Mouse (Mus musculus) heart, adult 9 months (tissue): ENCODE data around the gene Mrps36.
A peak's percentile ranks its signal among the peaks of the same experiment; 100 is the strongest.
"Not testable (repeated sequence)": the region's sequence is repeated elsewhere in the genome, so short reads cannot be mapped to it uniquely, and the experiment has no call there.

ENCODE experiments used
- DNase-seq, 2 experiments: peaks; one replicate each; pipeline ENCODE4 v3.0.0; 2022; ENCODE audit warnings: low spot score in 2 of 2

Mrps36 gene

DNA sequence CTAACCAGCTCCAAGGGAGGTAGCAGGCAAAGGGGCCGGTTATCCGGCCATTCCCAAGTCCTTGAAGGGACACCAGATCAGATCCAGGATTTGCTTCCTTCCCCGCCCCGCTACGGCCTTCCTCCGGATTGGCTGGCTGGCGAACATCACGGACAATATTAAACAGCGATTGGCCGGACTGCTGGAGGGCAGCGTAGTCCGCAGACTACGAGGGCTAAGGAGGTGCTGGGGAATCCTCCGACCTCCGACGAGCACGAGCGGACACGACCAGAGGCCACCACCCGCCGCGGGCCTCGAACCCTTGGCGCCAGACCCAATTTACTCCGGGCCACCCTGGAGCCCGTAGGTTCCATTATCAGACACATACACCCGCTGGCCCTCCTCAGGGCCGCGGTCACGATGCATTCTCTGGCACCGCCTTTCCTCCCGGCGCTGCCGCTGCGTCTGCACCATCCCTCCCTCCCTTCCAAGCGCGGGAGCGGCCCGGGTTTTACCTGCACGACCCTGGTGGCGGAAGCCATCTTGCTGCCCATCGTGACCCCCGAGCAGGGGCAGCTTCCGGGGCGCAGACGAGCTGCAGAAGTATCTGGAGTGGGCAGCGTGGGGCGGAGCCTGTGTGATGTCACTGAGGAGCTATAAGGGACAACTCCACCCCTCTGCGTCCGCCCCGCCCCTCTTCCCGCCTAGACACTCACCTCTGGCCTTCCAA is at the start of gene Mrps36:
Mrps36 (minus strand) TSS at position 624 of the 709 bp plus-strand sequence.
- DNase-seq = peak; percentile 94 to 96

GRCm38 (mm10) chr13:100789083-100789482 is 44.6 kb upstream of the Mrps36 start:
- DNase-seq = no peak

DNA sequence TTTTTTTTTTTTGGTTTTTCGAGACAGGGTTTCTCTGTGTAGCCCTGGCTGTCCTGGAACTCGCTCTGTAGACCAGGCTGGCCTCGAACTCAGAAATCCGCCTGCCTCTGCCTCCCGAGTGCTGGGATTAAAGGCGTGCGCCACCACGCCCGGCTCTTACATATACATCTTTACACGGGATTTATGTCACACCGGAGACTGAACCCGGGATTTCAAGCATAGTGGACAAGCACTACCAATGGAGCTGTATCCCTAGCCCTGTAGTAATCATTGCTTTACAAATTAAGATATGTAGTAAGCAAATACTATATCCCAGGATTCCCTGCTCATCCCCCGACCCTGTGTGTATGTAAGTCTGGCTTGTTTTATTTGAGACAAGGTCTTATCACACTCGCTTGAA is 43.6 kb upstream of the Mrps36 start:
- not testable (repeated sequence) for DNase-seq

DNA sequence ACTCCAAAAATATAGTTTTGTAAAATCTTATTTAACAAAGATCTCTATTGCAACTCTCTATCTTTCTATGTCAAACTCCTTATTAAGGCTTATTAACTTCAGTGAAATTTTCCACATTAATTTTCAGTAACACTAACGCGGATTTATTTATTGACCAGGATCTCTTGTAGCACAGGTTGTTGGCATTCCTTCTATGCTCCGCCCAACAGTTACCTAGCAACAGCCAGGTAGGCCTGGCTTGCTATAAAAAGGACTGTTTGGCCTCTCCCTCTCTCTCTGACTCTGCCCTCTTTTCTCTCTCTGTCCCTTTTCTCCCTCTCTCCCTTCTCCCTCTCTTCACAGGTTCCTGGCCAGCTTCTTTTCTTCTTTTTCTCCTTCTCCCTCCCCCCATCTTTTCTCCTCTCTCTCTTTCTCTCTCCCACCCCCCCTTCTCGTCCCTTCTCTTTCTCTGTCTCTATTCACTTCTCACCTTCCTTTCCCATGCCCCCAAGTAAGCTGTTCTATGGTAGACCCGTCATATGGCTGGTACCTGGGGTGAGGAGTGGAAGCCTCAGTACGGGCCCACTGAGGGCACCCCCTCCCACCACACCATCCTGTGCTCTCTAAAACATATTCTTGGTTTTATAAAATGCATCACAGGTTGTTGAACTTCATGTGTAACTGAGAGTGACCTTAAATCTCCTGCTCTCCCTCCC is 43.0 kb upstream of the Mrps36 start:
- DNase-seq = no peak

- DNase-seq = peak; percentile 86 to 87
Observed at GRCm38 (mm10) chr13:100786414-100786867, 42.0 kb upstream of the Mrps36 start, which contains the start of gene Ccnb1. Gene Ccnb1, minus strand, starts transcription at chr13:100786570.

DNA sequence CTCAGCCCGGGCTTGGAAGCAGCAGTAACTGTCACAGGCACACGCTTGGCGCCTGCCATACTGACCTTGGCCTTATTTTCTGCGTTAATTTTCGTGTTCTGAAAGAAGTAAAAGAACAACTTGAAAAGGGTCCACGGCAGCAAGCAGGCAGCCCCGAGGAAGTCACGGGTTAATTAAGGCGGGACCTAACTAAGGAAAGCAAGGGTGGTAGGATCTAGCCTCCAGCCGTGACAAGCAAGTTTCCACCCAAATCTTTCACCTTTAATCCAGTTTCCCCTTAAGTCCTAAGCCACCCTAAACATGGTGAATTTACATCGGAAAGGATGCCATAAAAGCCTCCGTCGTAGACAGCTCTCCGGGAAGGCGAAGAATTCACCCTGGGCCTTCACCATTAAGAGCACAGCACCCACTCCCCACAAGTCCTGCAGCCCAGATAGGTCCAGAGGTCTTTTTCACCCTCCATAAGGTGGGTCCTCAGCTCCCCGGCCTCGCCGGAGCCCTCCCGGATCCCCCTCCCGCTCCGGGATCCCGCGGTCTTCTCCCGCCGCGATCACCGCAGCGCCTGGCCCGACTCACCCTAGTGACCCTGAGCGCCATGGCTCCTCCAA is 41.5 kb upstream of the Mrps36 start:
- no peak for DNase-seq

GRCm38 (mm10) chr13:100777491-100777890 is 33.0 kb upstream of the Mrps36 start:
- DNase-seq = no peak

DNA sequence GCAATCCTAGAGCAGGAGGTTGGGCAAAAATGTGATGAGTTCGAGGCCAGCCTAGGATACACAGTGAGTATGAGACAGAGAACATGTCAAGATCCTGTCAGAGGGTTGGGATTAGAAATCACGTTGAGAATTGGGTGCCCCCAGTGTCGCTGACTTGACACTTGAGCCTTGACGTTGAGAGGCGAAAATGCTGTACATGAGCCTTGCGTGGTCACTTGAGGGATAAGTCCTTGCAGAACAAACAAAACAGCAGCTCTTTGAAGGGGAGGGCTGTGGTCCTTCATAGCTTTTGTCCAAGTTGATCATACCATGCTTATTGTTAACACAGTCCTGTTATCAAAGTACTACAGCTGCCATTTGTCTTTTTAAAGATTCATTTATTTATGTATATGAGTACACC is 32.3 kb upstream of the Mrps36 start:
- no peak for DNase-seq

- no peak for DNase-seq
Observed at GRCm38 (mm10) chr13:100776056-100776419, 31.6 kb upstream of the Mrps36 start.

- DNase-seq = peak; percentile 73 to 77
Observed at GRCm38 (mm10) chr13:100775252-100776055, 31.0 kb upstream of the Mrps36 start, which contains the start of gene Cenph. Gene Cenph, minus strand, starts transcription at chr13:100775899.

DNA sequence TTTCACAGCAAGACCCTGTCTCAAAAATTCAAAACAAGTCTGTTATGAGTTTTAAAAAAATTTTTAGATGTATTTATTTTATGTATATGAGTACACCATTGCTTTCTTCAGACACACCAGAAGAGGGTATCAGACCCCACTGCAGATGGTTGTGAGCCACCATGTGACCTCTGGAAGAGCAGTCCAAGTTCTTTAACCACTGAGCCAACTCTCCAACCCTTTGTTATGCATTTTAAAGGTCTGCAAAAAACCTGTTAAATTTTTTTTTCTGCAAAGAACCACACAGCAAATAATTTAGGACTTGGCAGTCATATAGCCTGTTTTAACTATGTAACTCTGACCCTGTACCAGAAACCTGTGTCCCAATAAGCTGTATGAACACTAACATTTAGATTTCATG is 30.2 kb upstream of the Mrps36 start:
- no peak for DNase-seq

DNA sequence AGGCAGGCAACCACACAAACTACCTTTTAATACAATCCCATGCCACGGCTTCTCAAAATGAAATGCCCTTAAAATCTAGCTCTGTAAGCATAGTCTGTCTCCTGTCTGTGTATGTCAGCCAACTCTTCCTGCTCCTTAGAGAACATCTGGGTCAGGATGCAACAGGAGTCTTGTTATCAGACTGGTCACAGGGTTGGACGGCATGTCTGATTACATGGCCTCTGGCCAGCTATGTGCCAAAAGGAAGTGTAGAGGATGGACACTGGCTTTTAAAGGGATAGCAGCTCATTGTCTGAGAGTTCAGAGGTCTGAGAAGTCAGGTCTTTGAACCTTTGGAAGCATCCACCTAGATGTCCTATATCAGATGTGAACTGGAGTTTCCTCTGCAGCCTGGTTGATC is 10.9 kb upstream of the Mrps36 start:
- DNase-seq = peak in 1 of 2 experiments; percentile 23

GRCm38 (mm10) chr13:100754186-100754585 is 9.7 kb upstream of the Mrps36 start:
- no peak for DNase-seq

DNA sequence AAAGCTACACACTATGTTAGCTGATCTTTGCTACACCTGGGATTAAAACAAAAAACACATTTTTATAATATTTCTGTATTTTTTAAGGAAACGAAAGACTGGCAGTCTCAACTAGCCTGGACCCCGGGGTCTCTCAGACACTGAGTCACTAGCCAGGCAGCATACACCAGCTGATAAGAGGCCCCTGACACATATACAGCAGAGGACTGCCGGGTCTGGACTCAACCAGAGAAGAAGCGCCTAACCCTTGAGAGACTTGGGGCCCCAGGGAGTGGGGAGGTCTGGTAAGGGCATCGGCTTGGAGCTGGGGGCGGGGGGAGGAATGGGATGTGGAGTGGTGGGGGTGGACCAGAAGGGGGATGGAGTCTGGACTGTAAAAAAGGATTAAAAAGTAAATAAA is 8.6 kb upstream of the Mrps36 start:
- DNase-seq = no peak

DNA sequence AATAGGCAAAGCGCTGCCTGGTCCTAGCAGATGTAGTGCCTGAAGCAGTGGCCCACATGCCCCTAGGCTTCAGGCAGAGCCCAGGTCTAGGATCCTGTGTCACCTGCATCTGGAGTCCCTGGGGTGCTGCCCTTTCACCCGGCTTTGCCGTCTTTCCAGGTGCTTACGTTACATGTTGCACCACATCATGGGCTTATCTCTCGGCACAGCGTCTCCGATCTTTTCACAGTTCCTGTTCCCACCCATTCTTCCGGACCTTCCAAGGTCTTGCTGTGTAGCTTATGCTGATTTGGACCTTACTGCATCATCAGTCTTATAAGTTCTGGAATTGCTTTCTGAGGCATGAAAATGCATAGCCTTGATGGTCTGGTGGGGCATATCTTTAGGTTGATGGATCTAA is 8.1 kb upstream of the Mrps36 start:
- DNase-seq = no peak

- no peak for DNase-seq
Observed at GRCm38 (mm10) chr13:100751402-100751801, 6.9 kb upstream of the Mrps36 start.

- DNase-seq = no peak
Observed at GRCm38 (mm10) chr13:100750799-100751198, 6.3 kb upstream of the Mrps36 start.

DNA sequence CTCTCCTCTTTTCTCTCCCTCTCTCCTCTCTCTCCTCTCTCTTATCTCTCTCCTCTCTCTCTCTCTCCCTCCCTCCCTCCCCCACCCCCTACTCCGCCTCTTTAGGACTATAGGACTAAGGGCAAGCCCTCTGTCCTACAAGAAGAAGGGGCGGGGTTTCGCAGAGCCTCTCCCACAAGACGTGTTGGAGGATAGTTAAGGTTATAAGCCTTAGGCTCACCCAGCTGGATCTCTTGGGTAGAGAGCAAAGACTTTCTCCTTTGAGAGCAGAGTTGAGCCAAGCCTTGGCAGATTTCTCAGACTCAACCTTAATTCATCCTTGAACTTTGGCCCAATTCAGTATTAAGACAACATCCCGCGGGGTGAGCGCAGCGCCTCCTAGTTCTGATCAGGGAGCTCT is 4.2 kb upstream of the Mrps36 start:
- DNase-seq = no peak

GRCm38 (mm10) chr13:100746090-100746489 is 1.6 kb upstream of the Mrps36 start:
- DNase-seq = no peak

- no peak for DNase-seq
Observed at GRCm38 (mm10) chr13:100743346-100744035, 968 bp downstream of the Mrps36 start.

DNA sequence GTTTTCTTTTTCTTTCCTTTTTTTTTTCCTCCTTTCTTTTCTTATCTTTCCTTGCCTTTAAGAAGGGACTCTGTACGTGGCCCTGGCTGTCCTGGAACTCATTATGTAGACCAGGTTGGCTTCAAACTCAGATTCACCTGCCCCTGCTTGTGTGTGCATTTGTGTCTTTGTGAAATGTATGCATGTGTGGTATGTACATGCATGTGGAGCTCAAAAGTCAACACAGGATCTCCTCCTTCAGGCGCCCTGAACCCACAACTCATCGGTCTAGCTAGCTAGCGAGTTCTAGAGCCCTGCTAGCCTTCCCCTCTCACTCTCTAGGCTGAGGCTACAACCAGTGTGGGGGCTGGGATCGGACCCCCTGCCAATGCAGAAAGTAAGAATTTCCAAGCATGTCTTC is 1.6 kb downstream of the Mrps36 start:
- DNase-seq = no peak
